Mouse (Mus musculus): Measurements from ENCODE around the gene Cd4.

DNA sequence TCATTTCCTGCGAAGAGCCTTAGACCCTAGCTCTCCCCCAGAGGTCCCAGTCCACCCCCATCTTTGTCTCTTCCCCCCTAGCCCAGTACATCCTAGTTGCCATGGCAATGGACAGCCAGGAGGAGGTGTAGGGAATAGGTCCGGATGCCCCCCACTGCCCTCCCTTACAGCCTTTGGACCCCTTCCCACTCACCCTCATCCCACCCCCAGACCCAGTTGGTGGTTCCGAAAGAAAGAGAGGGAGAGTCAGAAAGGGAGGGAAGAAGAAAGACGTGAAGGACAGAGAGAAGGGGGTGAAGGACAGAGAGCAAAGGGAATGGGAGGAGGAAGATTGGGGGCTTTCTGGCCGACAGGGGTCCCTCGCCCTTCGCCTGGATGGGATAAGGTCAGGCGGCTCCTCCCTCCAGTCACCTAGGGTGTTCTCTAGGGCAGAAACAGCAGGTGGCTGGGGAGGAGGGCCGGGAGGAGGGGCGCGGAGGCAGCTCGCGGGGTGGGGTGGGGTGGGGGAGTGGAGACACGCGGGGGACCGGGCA, 24.8 kb downstream of the Cd4 start:
- no peak; the same call in 1 of the 2 replicates for TF ChIP-seq CTCF (IDR thresholded peaks at IDR 0.05; ENCODE audit: insufficient read depth, low read depth, low read length)
- TF ChIP-seq POLR2A (IDR thresholded peaks at IDR 0.05; ENCODE audit: insufficient read depth, low read depth, low read length) = no peak
